Mouse (Mus musculus) cerebellum, postnatal 14 days (tissue): ENCODE measurements around the gene Herc3.

Experiments
- DNase-seq, 2 experiments: peaks; one replicate each; pipeline ENCODE4 v3.0.0; 2021; ENCODE audit warnings: mixed read lengths in 2 of 2

Herc3 gene

GRCm38 (mm10) chr6:58922511-58922910 lies 91.2 kb downstream of the Herc3 start:
- no peak for DNase-seq

- peak; percentile 83 to 88 for DNase-seq
Measured at GRCm38 (mm10) chr6:58927881-58928280, 96.6 kb downstream of the Herc3 start.

GRCm38 (mm10) chr6:58929911-58930431 lies 98.7 kb downstream of the Herc3 start:
- DNase-seq = peak; percentile 33 to 52

GRCm38 (mm10) chr6:58931149-58931548 lies 99.9 kb downstream of the Herc3 start:
- no peak for DNase-seq

- DNase-seq = peak; percentile 25 to 45
Measured at GRCm38 (mm10) chr6:58932515-58933188, 101.4 kb downstream of the Herc3 start.

- DNase-seq = peak; percentile 58 to 77
Measured at GRCm38 (mm10) chr6:58933189-58933913, 102.1 kb downstream of the Herc3 start.

- DNase-seq = no peak
Measured at GRCm38 (mm10) chr6:58934144-58934543, 102.9 kb downstream of the Herc3 start.

GRCm38 (mm10) chr6:58937726-58938125 lies 106.5 kb downstream of the Herc3 start:
- no peak for DNase-seq

- DNase-seq = no peak
Measured at GRCm38 (mm10) chr6:58942276-58942675, 111.0 kb downstream of the Herc3 start.

GRCm38 (mm10) chr6:58943958-58944357 lies 112.7 kb downstream of the Herc3 start:
- DNase-seq = no peak

- DNase-seq = no peak
Measured at GRCm38 (mm10) chr6:58946246-58946645, 115.0 kb downstream of the Herc3 start.

- DNase-seq = no peak
Measured at GRCm38 (mm10) chr6:58946840-58947239, 115.6 kb downstream of the Herc3 start.

- no peak for DNase-seq
Measured at GRCm38 (mm10) chr6:58950410-58950809, 119.1 kb downstream of the Herc3 start.

GRCm38 (mm10) chr6:58951128-58951992 lies 120.1 kb downstream of the Herc3 start:
- no peak for DNase-seq

GRCm38 (mm10) chr6:58960523-58960922 lies 129.3 kb downstream of the Herc3 start:
- no peak for DNase-seq

- peak; percentile 26 to 28 for DNase-seq
Measured at GRCm38 (mm10) chr6:58962691-58963090, 131.4 kb downstream of the Herc3 start.

- DNase-seq = peak; percentile 10 to 46
Measured at GRCm38 (mm10) chr6:58964091-58964490, 132.8 kb downstream of the Herc3 start.

- peak; percentile 49 to 52 for DNase-seq
Measured at GRCm38 (mm10) chr6:58964565-58964964, 133.3 kb downstream of the Herc3 start.

GRCm38 (mm10) chr6:58965071-58965831 lies 134.0 kb downstream of the Herc3 start:
- DNase-seq = peak; percentile 76 to 79

GRCm38 (mm10) chr6:58968272-58968671 lies 137.0 kb downstream of the Herc3 start:
- DNase-seq = peak; percentile 29 to 40
